Comparison of ENCODE assay signal across 16 mouse cellular contexts in the genomic region with DNA sequence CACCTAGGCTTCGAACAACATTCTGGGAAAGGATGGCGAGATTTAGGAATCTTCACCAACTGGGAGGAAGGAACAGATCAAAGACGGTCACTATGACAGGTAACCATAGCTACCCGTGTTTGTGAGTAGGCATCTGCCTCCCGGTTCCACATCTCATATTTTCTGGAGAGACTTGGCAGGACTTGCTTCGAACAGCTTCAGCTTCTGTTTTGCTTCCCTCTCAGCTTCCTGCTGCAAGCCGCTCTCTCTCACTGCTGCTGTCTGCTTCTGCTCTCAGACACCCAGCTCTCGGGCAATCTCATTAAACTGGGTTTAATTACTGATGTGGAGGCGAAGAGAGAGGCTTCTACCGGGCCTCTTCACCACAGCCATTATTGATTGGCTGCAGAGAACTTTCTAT.
DNase-seq lines count a peak whose midpoint lies in the region; ATAC-seq and TF ChIP-seq lines count a peak whose summit lies in the region.
"Had no signal": no experiment of that assay in that cellular context is flagged by ENCODE, and none has a peak within 500 bp of the region (broad histone marks: within the 10 kb centered on the region; RNA-seq: fewer than 3 reads in every experiment).

No protein-coding gene starts in this region.

- H3K4me1 ChIP-seq in hindbrain, embryonic 15.5 days (replicated peaks) = 0 out of 2 replicates have a peak, but pooled peaks cover 5% of the 10 kb centered on the region
- H3K4me1 ChIP-seq in hindbrain, embryonic 13.5 days (replicated peaks) = peaks cover 10% of the 10 kb centered on the region
- peaks cover 17% of the 10 kb centered on the region for H3K4me1 ChIP-seq in limb, embryonic 10.5 days
- no peaks in the 10 kb centered on the region for H3K4me1 ChIP-seq in kidney, adult 2 months (ENCODE audit: control insufficient read depth, insufficient read depth, low read length)
- H3K4me1 ChIP-seq: intestine, embryonic 15.5 days; liver, embryonic 12.5 days; megakaryocyte, embryonic 14.5 days had no signal

- 64% methylated on average over 10 of the region's 10 CpGs for WGBS in hindbrain, embryonic 15.5 days
- 66% methylated on average over 10 of the region's 10 CpGs for WGBS in hindbrain, embryonic 13.5 days
- 47% methylated on average over 10 of the region's 10 CpGs for WGBS in limb, embryonic 10.5 days
- 54% methylated on average over 10 of the region's 10 CpGs for WGBS in kidney, adult 2 months

- H3K4me2 ChIP-seq in hindbrain, embryonic 15.5 days = no peak overlapping the region
- no peak overlapping the region for H3K4me2 ChIP-seq in hindbrain, embryonic 13.5 days
- H3K4me2 ChIP-seq: forebrain, embryonic 13.5 days; heart, embryonic 12.5 days; intestine, embryonic 15.5 days; liver, embryonic 12.5 days had no signal

- H3K36me3 ChIP-seq in hindbrain, embryonic 15.5 days = no peaks in the 10 kb centered on the region
- H3K36me3 ChIP-seq in hindbrain, embryonic 13.5 days = no peaks in the 10 kb centered on the region
- no peaks in the 10 kb centered on the region for H3K36me3 ChIP-seq in limb, embryonic 10.5 days
- H3K36me3 ChIP-seq in kidney, adult 2 months (ENCODE audit: control insufficient read depth, insufficient read depth, low read length) = no peaks in the 10 kb centered on the region
- H3K36me3 ChIP-seq: heart, embryonic 12.5 days; intestine, embryonic 15.5 days; liver, embryonic 12.5 days had no signal

- intact Hi-C loops in gastrocnemius, postnatal 36 days (cut with DNase I) = no loop called here

- H3K9me3 ChIP-seq in hindbrain, embryonic 15.5 days = no peaks in the 10 kb centered on the region
- H3K9me3 ChIP-seq in hindbrain, embryonic 13.5 days = no peaks in the 10 kb centered on the region
- no peaks in the 10 kb centered on the region for H3K9me3 ChIP-seq in limb, embryonic 10.5 days (replicated peaks)
- H3K9me3 ChIP-seq: forebrain, embryonic 13.5 days; heart, embryonic 12.5 days; intestine, embryonic 15.5 days had no signal

- H3K4me3 ChIP-seq in hindbrain, embryonic 15.5 days = no peak overlapping the region
- no peak overlapping the region for H3K4me3 ChIP-seq in hindbrain, embryonic 13.5 days
- no peak overlapping the region for H3K4me3 ChIP-seq in limb, embryonic 10.5 days
- H3K4me3 ChIP-seq in kidney, adult 2 months (ENCODE audit: insufficient read depth, low read depth, low read length) = no peak overlapping the region
- H3K4me3 ChIP-seq: forebrain, embryonic 13.5 days; heart, embryonic 12.5 days; intestine, embryonic 15.5 days; liver, embryonic 12.5 days; megakaryocyte, embryonic 14.5 days had no signal

- H3K27ac ChIP-seq in hindbrain, embryonic 15.5 days (replicated peaks) = 0 out of 2 replicates have a peak overlapping the region, but pooled peaks have one; percentile 10
- no peak overlapping the region for H3K27ac ChIP-seq in hindbrain, embryonic 13.5 days
- H3K27ac ChIP-seq in limb, embryonic 10.5 days = no peak overlapping the region
- H3K27ac ChIP-seq in kidney, adult 2 months (ENCODE audit: insufficient read depth, low read depth, low read length) = no peak overlapping the region
- H3K27ac ChIP-seq: forebrain, embryonic 13.5 days; intestine, embryonic 15.5 days; kidney, postnatal 0 days; liver, embryonic 12.5 days had no signal

- no peaks in the 10 kb centered on the region for H3K27me3 ChIP-seq in hindbrain, embryonic 15.5 days
- H3K27me3 ChIP-seq in hindbrain, embryonic 13.5 days = no peaks in the 10 kb centered on the region
- H3K27me3 ChIP-seq in limb, embryonic 10.5 days (ENCODE audit: low read depth, poor library complexity, severe bottlenecking) = no peaks in the 10 kb centered on the region
- no peaks in the 10 kb centered on the region for H3K27me3 ChIP-seq in kidney, adult 2 months (replicated peaks; ENCODE audit: control insufficient read depth, insufficient read depth, low read length)
- H3K27me3 ChIP-seq: forebrain, embryonic 13.5 days; heart, embryonic 12.5 days; intestine, embryonic 15.5 days; liver, embryonic 12.5 days; megakaryocyte, embryonic 14.5 days had no signal

- no peak for ATAC-seq in hindbrain, embryonic 15.5 days (ENCODE audit: low FRiP score, low read depth)
- no peak for ATAC-seq in hindbrain, embryonic 13.5 days (ENCODE audit: low FRiP score)
- ATAC-seq: forebrain, embryonic 13.5 days; intestine, embryonic 15.5 days; liver, embryonic 12.5 days had no signal

- TF ChIP-seq CTCF in brain, embryonic 14.5 days (IDR thresholded peaks at IDR 0.05; ENCODE audit: borderline replicate concordance, extremely low read depth, insufficient read depth, insufficient read length) = no peak
- no peak for TF ChIP-seq CTCF in kidney, adult 2 months (conservative IDR thresholded peaks at IDR 0.05; ENCODE audit: insufficient read depth, insufficient read length, low read depth, low read length)

- DNase-seq in brain, embryonic 14.5 days (ENCODE audit: low read depth) = peak; percentile 68
- DNase-seq in layer of hippocampus, adult 18-20 months (ENCODE audit: low spot score in 2 of 2) = peak; percentile 56 to 60
- DNase-seq in limb, embryonic 10.5 days (ENCODE audit: low spot score) = peak; percentile 35
- no peak for DNase-seq in gastrocnemius, postnatal 36 days
- no peak for DNase-seq in kidney, adult 2 months
- DNase-seq in urinary bladder, postnatal 14 days (ENCODE audit: low spot score) = no peak
- DNase-seq: cerebellum, adult 2 months; heart, postnatal 36 days had no signal

- no peak overlapping the region for H3K9ac ChIP-seq in hindbrain, embryonic 15.5 days
- H3K9ac ChIP-seq in hindbrain, embryonic 13.5 days = no peak overlapping the region
- H3K9ac ChIP-seq: forebrain, embryonic 13.5 days; heart, embryonic 12.5 days; intestine, embryonic 15.5 days; liver, embryonic 12.5 days had no signal

- no peak for TF ChIP-seq POLR2A in brain, embryonic 14.5 days (IDR thresholded peaks at IDR 0.05; ENCODE audit: borderline replicate concordance, extremely low read depth, insufficient read depth, insufficient read length, poor library complexity, severe bottlenecking)
- TF ChIP-seq POLR2A in kidney, adult 2 months (IDR thresholded peaks at IDR 0.05; ENCODE audit: low read depth, low read length) = no peak

Comparison
In these comparisons a context has a peak if more than half of its experiments do, and no peak if none do; other contexts are left out.
1. DNase-seq: peak in brain, embryonic 14.5 days (single experiment), layer of hippocampus, adult 18-20 months (2 of 2) and limb, embryonic 10.5 days (single experiment); none in gastrocnemius, postnatal 36 days (0 of 2), kidney, adult 2 months (single experiment) and urinary bladder, postnatal 14 days (single experiment).